Mouse (Mus musculus) embryonic fibroblast, embryonic 13.5 days (primary cell): Measurements from ENCODE around the gene Scarb1.

Experiments used
- CTCF ChIP-seq: IDR thresholded peaks from 2 replicates; pipeline ENCODE4 v1.5.1; 2011; ENCODE audit warnings: mild to moderate bottlenecking, control low read depth, low read length, moderate library complexity, borderline replicate concordance; ENCODE audit not compliant: insufficient read depth
- POLR2A ChIP-seq: IDR thresholded peaks from 2 replicates; pipeline ENCODE4 v1.6.1; 2011; ENCODE audit warnings: low read depth, mild to moderate bottlenecking, control low read depth, low read length, moderate library complexity

GRCm38 (mm10) chr5:125317296-125317695 is 23.6 kb downstream of the Scarb1 start:
- no peak for TF ChIP-seq CTCF
- no peak for TF ChIP-seq POLR2A
